Mouse (Mus musculus) brain, embryonic 14.5 days (tissue): ENCODE results near the gene Matn3. TPM values are rescaled to one million over a fixed set of nuclear protein-coding genes. Genes with fewer than 3 reads are reported as not detected.

ENCODE experiments used
- DNase-seq: peaks from one replicate; pipeline ENCODE4 v3.0.0-alpha.2; 2011; ENCODE audit warnings: low read depth
- CTCF ChIP-seq: fragments of 200-500 bp; IDR thresholded peaks from 2 replicates; pipeline ENCODE4 v1.5.1; 2012; ENCODE audit warnings: inconsistent platforms, mild to moderate bottlenecking, moderate library complexity, borderline replicate concordance; ENCODE audit not compliant: insufficient read depth, insufficient read length; ENCODE audit errors: extremely low read depth
- POLR2A ChIP-seq: fragments of 200-500 bp; IDR thresholded peaks from 2 replicates; pipeline ENCODE4 v1.6.1; 2012; ENCODE audit warnings: mild to moderate bottlenecking, inconsistent platforms, borderline replicate concordance; ENCODE audit not compliant: poor library complexity, insufficient read depth, insufficient read length, severe bottlenecking; ENCODE audit errors: extremely low read depth
- polyA plus RNA-seq: library from polyadenylated mRNA; depleted of rRNA; stranded (reverse); fragments of >200 nt; gene quantifications from 2 replicates; pipeline ENCODE4 v1.2.3, GENCODE M21; 2012; rRNA removed

The Matn3 gene
- polyA plus RNA-seq = 0.16 and 0.26 TPM in 2 replicates

DNA sequence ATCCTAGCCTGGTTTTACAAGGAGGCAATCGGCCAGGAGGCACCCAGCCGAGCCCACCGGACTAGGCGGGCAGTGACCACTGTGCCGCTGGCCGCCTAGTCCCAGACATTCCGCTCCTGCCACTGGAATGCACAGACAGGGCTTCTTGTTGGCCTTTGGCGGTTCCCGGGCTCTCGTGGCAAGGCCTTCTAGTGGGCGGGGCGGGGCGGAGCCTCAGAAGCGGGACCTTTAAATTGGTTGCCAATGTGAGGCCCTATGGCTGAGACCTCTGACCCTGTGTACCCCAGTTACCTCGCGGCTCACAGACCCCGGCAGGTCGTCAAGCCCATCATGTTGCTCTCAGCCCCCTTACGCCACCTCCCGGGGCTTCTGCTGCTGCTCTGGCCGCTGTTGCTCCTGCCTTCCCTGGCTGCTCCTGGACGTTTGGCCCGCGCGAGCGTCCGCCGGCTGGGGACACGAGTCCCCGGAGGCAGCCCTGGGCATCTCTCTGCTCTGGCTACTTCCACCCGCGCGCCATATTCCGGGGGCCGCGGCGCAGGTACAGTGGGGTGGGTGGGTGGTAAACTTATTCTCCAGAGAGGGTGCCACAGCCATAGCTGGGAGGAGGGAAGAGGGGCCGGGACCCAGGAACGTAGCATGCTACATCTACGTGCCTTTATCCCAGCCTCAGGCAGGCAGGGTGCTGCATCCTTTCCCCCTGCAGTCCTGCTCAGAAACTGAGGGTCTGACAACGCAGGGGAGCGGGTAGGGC lies at the start of gene Matn3:
Gene Matn3 (plus strand): TSS at position 216 of the 751 bp plus-strand sequence.
- TF ChIP-seq CTCF (no peak), POLR2A (no peak)
- DNase-seq = peak; percentile 72

GRCm38 (mm10) chr12:8898879-8899785 lies 48.6 kb upstream of the Matn3 start:
- peak; percentile 55 for DNase-seq
- TF ChIP-seq CTCF (no peak), POLR2A (no peak)

GRCm38 (mm10) chr12:8900107-8900698 lies 47.5 kb upstream of the Matn3 start:
- no peak for TF ChIP-seq POLR2A
- no peak for TF ChIP-seq CTCF
- DNase-seq = no peak

- no peak for DNase-seq
- TF ChIP-seq POLR2A (no peak), CTCF (no peak)
Observed at GRCm38 (mm10) chr12:8900919-8901663, 46.6 kb upstream of the Matn3 start.

- DNase-seq = no peak
- TF ChIP-seq CTCF (no peak), POLR2A (no peak)
Observed at GRCm38 (mm10) chr12:8901934-8902333, 45.8 kb upstream of the Matn3 start.

DNA sequence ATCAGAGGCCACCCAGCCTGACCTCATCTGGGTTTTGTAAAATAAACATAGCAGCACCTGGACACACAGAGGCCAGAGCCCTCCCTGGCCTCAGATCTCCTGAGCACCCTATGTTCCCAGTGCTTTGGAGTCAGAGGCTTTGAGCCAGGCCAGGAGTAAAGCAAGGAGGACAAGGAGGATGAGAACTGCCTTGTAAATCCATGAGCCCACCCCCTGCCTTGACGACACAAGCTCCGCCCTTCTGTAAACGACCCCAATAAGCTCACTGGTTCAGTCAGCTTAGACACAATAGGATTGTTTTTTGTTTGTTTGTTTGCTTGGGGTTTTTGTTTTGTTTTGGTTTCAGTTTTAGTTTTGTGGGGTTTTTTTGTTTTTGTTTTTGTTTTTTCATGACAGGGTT lies 45.2 kb upstream of the Matn3 start:
- no peak for DNase-seq
- TF ChIP-seq CTCF (no peak), POLR2A (no peak)

- no peak for TF ChIP-seq POLR2A
- TF ChIP-seq CTCF = no peak
- peak; percentile 70 for DNase-seq
Observed at GRCm38 (mm10) chr12:8912860-8913685, 34.7 kb upstream of the Matn3 start.

GRCm38 (mm10) chr12:8913701-8914340 lies 33.9 kb upstream of the Matn3 start:
- TF ChIP-seq CTCF (no peak), POLR2A (no peak)
- DNase-seq = no peak

- peak; percentile 60 for DNase-seq
- TF ChIP-seq CTCF (no peak), POLR2A (no peak)
Observed at GRCm38 (mm10) chr12:8916378-8916777, 31.4 kb upstream of the Matn3 start.

DNA sequence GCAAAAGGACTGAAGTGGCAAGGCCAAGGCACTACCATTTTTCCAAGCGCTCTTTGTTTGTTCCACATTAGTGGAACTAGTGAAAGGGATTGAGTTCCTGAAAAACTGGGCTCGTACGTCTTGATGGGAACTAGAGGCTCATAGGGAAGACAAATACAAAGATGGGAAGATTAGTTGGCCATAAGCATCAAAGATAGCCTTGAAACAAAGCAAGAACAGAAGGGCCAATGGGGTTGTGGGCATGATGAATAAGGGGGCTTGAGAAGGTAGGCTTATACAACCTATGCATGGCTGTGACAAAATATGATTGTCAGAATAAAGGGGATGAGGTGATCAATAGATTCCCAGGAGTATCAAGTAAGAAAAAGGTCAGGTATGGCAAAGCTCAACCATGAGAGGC lies 28.5 kb upstream of the Matn3 start:
- DNase-seq = no peak
- TF ChIP-seq CTCF = no peak
- TF ChIP-seq POLR2A = no peak

DNA sequence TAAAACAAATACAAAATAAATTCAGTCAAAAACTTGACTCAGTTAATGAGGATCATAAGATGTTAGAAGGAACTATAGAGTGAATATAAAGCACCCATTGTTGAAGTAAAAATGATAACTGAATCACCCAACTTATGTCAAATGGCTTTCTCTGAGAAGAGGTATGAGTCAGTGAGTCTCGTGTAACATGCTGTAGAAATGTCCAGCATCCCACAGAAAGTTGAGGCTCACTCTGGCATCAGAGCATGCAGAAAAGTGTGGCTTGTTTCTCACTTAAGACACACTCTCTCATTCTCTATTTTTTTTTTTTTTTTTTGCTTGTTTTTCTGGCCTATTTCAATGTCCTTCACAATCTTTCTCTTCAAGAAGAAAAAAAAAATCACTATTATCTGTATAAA lies 26.7 kb upstream of the Matn3 start:
- TF ChIP-seq CTCF = no peak
- no peak for DNase-seq

DNA sequence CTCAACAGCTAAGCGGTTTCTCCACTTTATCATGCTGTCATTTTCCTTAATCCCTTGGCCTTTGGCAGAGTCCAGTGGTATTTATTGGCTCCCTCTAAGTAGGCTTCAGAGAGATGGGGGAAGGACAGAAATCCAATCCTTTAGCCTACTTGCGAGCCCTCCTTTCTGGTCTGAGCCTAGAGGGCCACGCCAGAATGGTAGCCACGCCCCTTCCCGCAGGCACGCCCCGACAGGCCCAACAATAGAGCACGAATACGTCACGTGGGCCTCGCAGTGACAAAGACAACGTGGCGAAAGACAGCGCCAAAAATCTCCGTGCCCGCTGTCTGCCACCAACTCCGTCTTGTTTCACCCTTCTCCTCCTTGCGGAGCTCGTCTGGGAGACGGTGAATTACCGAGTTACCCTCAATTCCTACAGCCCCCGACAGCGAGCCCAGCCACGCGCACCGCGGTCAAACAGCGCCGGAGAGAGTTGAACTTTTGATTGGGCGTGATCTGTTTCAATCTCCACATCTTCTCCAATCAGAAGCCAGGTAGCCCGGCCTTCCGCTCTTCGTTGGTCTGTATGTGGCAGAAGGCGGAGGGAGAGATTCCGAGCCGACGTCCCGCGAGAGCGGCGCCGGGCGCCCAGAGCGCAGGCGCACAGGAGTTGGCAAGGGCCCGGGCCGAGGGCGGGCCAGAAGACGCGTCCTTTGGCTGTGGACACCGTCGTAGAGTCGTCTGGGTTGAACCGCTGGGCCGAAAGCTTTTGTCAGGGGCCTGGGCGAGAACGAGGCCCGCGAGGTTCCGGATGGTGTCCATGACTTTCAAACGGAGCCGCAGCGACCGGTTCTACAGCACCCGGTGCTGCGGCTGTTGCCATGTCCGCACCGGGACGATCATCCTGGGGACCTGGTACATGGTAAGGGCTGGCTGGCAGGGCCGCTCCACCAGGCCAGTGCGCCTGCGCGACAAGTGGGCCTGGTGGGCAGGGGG lies 26.0 kb upstream of the Matn3 start, which contains the start of gene Laptm4a:
Gene Laptm4a (plus strand): TSS at position 271 of the 975 bp plus-strand sequence.
- DNase-seq = peak; percentile 99
- TF ChIP-seq CTCF (no peak), POLR2A (peak; percentile 84)
